Mouse (Mus musculus): Measurements from ENCODE around the gene Gm21970. TPM values are rescaled to one million over a fixed set of nuclear protein-coding genes. Genes with fewer than 3 reads are reported as not detected.

The Gm21970 gene
- polyA plus RNA-seq, 1 experiment from 2014 or later, result not detected

GRCm38 (mm10) chr16:91405640-91406584, 14.4 kb downstream of the Gm21970 start, which contains the start of gene Il10rb:
Gene Il10rb (plus strand): TSS chr16:91406164.
- H3K27me3 ChIP-seq, result no peaks in the 10 kb centered on the region
- H3K9me3 ChIP-seq, result no peaks in the 10 kb centered on the region
- ATAC-seq (replicated peaks), result peak; percentile 85
- peaks cover 2% of the 10 kb centered on the region; the same call in 1 of the 2 replicates for H3K36me3 ChIP-seq
- peak within 1 kb of the TSS; percentile 20; the same call in 1 of the 2 replicates for H3K27ac ChIP-seq (replicated peaks)
- H3K4me2 ChIP-seq (replicated peaks), result peak within 1 kb of the TSS; percentile 95
- H3K4me3 ChIP-seq, result peak within 1 kb of the TSS; percentile 50
- 6% methylated on average over 51 of the region's 51 CpGs for WGBS
- peak within 1 kb of the TSS; percentile 60 for H3K9ac ChIP-seq (replicated peaks)
- H3K4me1 ChIP-seq, result peaks cover 11% of the 10 kb centered on the region

- Histone ChIP-seq H3K9ac (replicated peaks) (peak overlapping the region; percentile 60), H3K4me3 (peak overlapping the region; percentile 50), H3K27me3 (no peaks in the 10 kb centered on the region), H3K9me3 (no peaks in the 10 kb centered on the region), H3K36me3 (peaks cover 2% of the 10 kb centered on the region; the same call in 1 of the 2 replicates), H3K4me1 (peaks cover 11% of the 10 kb centered on the region), H3K4me2 (replicated peaks) (peak overlapping the region; percentile 95), H3K27ac (replicated peaks) (peak overlapping the region; percentile 20; the same call in 1 of the 2 replicates)
- 4% methylated on average over 13 of the region's 13 CpGs for WGBS
- ATAC-seq (replicated peaks), result peak; percentile 47; the same call in 1 of the 2 replicates
These were observed 15.2 kb downstream of the Gm21970 start for GRCm38 (mm10) chr16:91406585-91407220.

GRCm38 (mm10) chr16:91413102-91413844, 21.8 kb downstream of the Gm21970 start:
- no peaks in the 10 kb centered on the region for H3K4me1 ChIP-seq
- no peak overlapping the region for H3K4me3 ChIP-seq
- no peak overlapping the region for H3K27ac ChIP-seq (replicated peaks)
- no peaks in the 10 kb centered on the region for H3K9me3 ChIP-seq
- no peaks in the 10 kb centered on the region for H3K27me3 ChIP-seq
- WGBS, result 81% methylated on average over 12 of the region's 12 CpGs
- H3K4me2 ChIP-seq (replicated peaks), result no peak overlapping the region
- no peak overlapping the region for H3K9ac ChIP-seq (replicated peaks)
- ATAC-seq (replicated peaks), result no peak
- H3K36me3 ChIP-seq, result no peaks in the 10 kb centered on the region

- Histone ChIP-seq H3K9ac (replicated peaks) (no peak overlapping the region), H3K36me3 (no peaks in the 10 kb centered on the region), H3K9me3 (no peaks in the 10 kb centered on the region), H3K27me3 (no peaks in the 10 kb centered on the region), H3K27ac (replicated peaks) (no peak overlapping the region), H3K4me2 (replicated peaks) (no peak overlapping the region), H3K4me3 (no peak overlapping the region), H3K4me1 (no peaks in the 10 kb centered on the region)
- WGBS, result 89% methylated on average over 9 of the region's 9 CpGs
- ATAC-seq (replicated peaks), result no peak
These were observed 24.1 kb downstream of the Gm21970 start for GRCm38 (mm10) chr16:91415391-91416189.

GRCm38 (mm10) chr16:91416357-91416756, 24.8 kb downstream of the Gm21970 start:
- 97% methylated on average over 6 of the region's 6 CpGs for WGBS
- Histone ChIP-seq H3K27me3 (no peaks in the 10 kb centered on the region), H3K9ac (replicated peaks) (no peak overlapping the region), H3K9me3 (no peaks in the 10 kb centered on the region), H3K4me2 (replicated peaks) (no peak overlapping the region), H3K27ac (replicated peaks) (no peak overlapping the region), H3K4me3 (no peak overlapping the region), H3K4me1 (no peaks in the 10 kb centered on the region), H3K36me3 (no peaks in the 10 kb centered on the region)
- ATAC-seq (replicated peaks), result no peak

GRCm38 (mm10) chr16:91416938-91417337, 25.4 kb downstream of the Gm21970 start:
- no peak overlapping the region for H3K4me3 ChIP-seq
- no peaks in the 10 kb centered on the region for H3K27me3 ChIP-seq
- no peaks in the 10 kb centered on the region for H3K36me3 ChIP-seq
- H3K27ac ChIP-seq (replicated peaks), result no peak overlapping the region
- no peaks in the 10 kb centered on the region for H3K4me1 ChIP-seq
- no peak overlapping the region for H3K4me2 ChIP-seq (replicated peaks)
- WGBS, result 88% methylated on average over 7 of the region's 7 CpGs
- no peak for ATAC-seq (replicated peaks)
- H3K9ac ChIP-seq (replicated peaks), result no peak overlapping the region
- H3K9me3 ChIP-seq, result no peaks in the 10 kb centered on the region

- Histone ChIP-seq H3K4me2 (replicated peaks) (no peak overlapping the region), H3K4me3 (no peak overlapping the region), H3K27ac (replicated peaks) (no peak overlapping the region), H3K4me1 (no peaks in the 10 kb centered on the region), H3K27me3 (no peaks in the 10 kb centered on the region), H3K36me3 (no peaks in the 10 kb centered on the region), H3K9ac (replicated peaks) (no peak overlapping the region), H3K9me3 (no peaks in the 10 kb centered on the region)
- WGBS, result 71% methylated on average over 5 of the region's 5 CpGs
- ATAC-seq (replicated peaks), result no peak
These were observed 27.0 kb downstream of the Gm21970 start for GRCm38 (mm10) chr16:91418531-91418930.

GRCm38 (mm10) chr16:91425816-91426215, 34.3 kb downstream of the Gm21970 start:
- ATAC-seq (replicated peaks), result no peak
- no peak overlapping the region for H3K27ac ChIP-seq (replicated peaks)
- H3K9me3 ChIP-seq, result no peaks in the 10 kb centered on the region
- no peak overlapping the region for H3K9ac ChIP-seq (replicated peaks)
- no peak overlapping the region for H3K4me2 ChIP-seq (replicated peaks)
- H3K4me1 ChIP-seq, result no peaks in the 10 kb centered on the region
- 94% methylated on average over 6 of the region's 6 CpGs for WGBS
- H3K27me3 ChIP-seq, result no peaks in the 10 kb centered on the region
- no peak overlapping the region for H3K4me3 ChIP-seq
- no peaks in the 10 kb centered on the region for H3K36me3 ChIP-seq

- ATAC-seq (replicated peaks), result no peak
- no peaks in the 10 kb centered on the region for H3K27me3 ChIP-seq
These were observed 35.1 kb downstream of the Gm21970 start for GRCm38 (mm10) chr16:91426586-91426985.

GRCm38 (mm10) chr16:91427461-91427860, 35.9 kb downstream of the Gm21970 start:
- H3K36me3 ChIP-seq, result no peaks in the 10 kb centered on the region
- no peak overlapping the region for H3K9ac ChIP-seq (replicated peaks)
- no peaks in the 10 kb centered on the region for H3K27me3 ChIP-seq
- no peak overlapping the region for H3K4me3 ChIP-seq
- 84% methylated on average over 5 of the region's 5 CpGs for WGBS
- H3K4me2 ChIP-seq (replicated peaks), result no peak overlapping the region
- no peaks in the 10 kb centered on the region for H3K9me3 ChIP-seq
- H3K4me1 ChIP-seq, result no peaks in the 10 kb centered on the region
- H3K27ac ChIP-seq (replicated peaks), result no peak overlapping the region
- no peak for ATAC-seq (replicated peaks)

More at GRCm38 (mm10) chr16:91426586-91426985, 35.1 kb downstream of the Gm21970 start:
- Histone ChIP-seq H3K4me1 (no peaks in the 10 kb centered on the region), H3K27ac (replicated peaks) (no peak overlapping the region), H3K9ac (replicated peaks) (no peak overlapping the region), H3K36me3 (no peaks in the 10 kb centered on the region), H3K4me2 (replicated peaks) (no peak overlapping the region), H3K9me3 (no peaks in the 10 kb centered on the region), H3K4me3 (no peak overlapping the region)
- WGBS, result 86% methylated on average over 4 of the region's 4 CpGs

- no peaks in the 10 kb centered on the region for H3K27me3 ChIP-seq
- H3K4me3 ChIP-seq, result no peak overlapping the region
- no peak overlapping the region for H3K4me2 ChIP-seq (replicated peaks)
- ATAC-seq (replicated peaks), result no peak
- H3K4me1 ChIP-seq, result no peaks in the 10 kb centered on the region
- no peak overlapping the region for H3K9ac ChIP-seq (replicated peaks)
- H3K36me3 ChIP-seq, result no peaks in the 10 kb centered on the region
- H3K9me3 ChIP-seq, result no peaks in the 10 kb centered on the region
- H3K27ac ChIP-seq (replicated peaks), result no peak overlapping the region
- WGBS, result 84% methylated on average over 8 of the region's 8 CpGs
These were observed 36.8 kb downstream of the Gm21970 start for GRCm38 (mm10) chr16:91428259-91428865.

Data from forebrain, embryonic 15.5 days (tissue).